Mouse (Mus musculus): ENCODE results near the gene Adora1. TPM values are rescaled to one million over a fixed set of nuclear protein-coding genes. Genes with fewer than 3 reads are reported as not detected.

Gene Adora1
- polyA plus RNA-seq, 1 experiment from 2014 or later = 15.7 TPM

GRCm38 (mm10) chr1:134222122-134223055 is 12.8 kb downstream of the Adora1 start:
- 70% methylated on average over 8 of the region's 8 CpGs for WGBS
- Histone ChIP-seq H3K27me3 (no peaks in the 10 kb centered on the region), H3K4me2 (replicated peaks) (no peak overlapping the region), H3K9ac (replicated peaks) (no peak overlapping the region), H3K4me1 (no peaks in the 10 kb centered on the region), H3K36me3 (no peaks in the 10 kb centered on the region), H3K9me3 (no peaks in the 10 kb centered on the region), H3K27ac (replicated peaks) (no peak overlapping the region), H3K4me3 (no peak overlapping the region)
- no peak for ATAC-seq (replicated peaks)

- Histone ChIP-seq H3K27ac (replicated peaks) (no peak overlapping the region), H3K4me2 (replicated peaks) (no peak overlapping the region)
- ATAC-seq (replicated peaks) = no peak
Measured at GRCm38 (mm10) chr1:134221172-134221571, 14.1 kb downstream of the Adora1 start.

DNA sequence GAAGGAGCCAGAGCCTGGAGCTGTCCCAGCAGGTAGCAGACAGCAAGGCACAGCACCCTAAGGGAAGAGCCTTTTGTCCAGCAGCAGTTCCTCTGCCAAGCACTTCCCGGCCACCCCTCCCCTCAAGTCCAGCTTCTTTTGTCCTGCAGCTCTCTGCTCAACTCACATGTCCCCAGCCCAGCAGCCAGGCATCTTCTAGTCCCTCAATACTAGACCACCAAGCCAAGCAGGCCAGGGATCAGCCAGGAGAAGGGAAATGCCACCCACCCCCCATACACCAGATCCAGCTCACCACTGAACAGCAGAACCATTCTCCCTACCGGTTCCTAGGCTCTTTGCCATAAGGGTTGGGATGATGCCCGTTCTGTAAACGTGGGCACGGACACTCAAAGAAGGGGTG is 15.6 kb downstream of the Adora1 start:
- 57% methylated on average over 5 of the region's 5 CpGs for WGBS
- Histone ChIP-seq H3K4me3 (no peak overlapping the region), H3K27ac (replicated peaks) (no peak overlapping the region), H3K36me3 (no peaks in the 10 kb centered on the region), H3K4me2 (replicated peaks) (no peak overlapping the region), H3K4me1 (peaks cover 15% of the 10 kb centered on the region), H3K9ac (replicated peaks) (no peak overlapping the region), H3K27me3 (no peaks in the 10 kb centered on the region), H3K9me3 (no peaks in the 10 kb centered on the region)
- no peak for ATAC-seq (replicated peaks)

More at GRCm38 (mm10) chr1:134221172-134221571, 14.1 kb downstream of the Adora1 start:
- H3K9me3 ChIP-seq = no peaks in the 10 kb centered on the region
- peaks cover 7% of the 10 kb centered on the region for H3K4me1 ChIP-seq
- H3K27me3 ChIP-seq = no peaks in the 10 kb centered on the region
- H3K36me3 ChIP-seq = no peaks in the 10 kb centered on the region
- H3K4me3 ChIP-seq = no peak overlapping the region
- 96% methylated on average over 1 of the region's 1 CpGs for WGBS
- no peak overlapping the region for H3K9ac ChIP-seq (replicated peaks)

- peaks cover 15% of the 10 kb centered on the region for H3K4me1 ChIP-seq
- no peak overlapping the region for H3K4me2 ChIP-seq (replicated peaks)
- H3K27ac ChIP-seq (replicated peaks) = no peak overlapping the region
- no peaks in the 10 kb centered on the region for H3K36me3 ChIP-seq
- H3K9ac ChIP-seq (replicated peaks) = no peak overlapping the region
- WGBS = 81% methylated on average over 3 of the region's 3 CpGs
- H3K27me3 ChIP-seq = no peaks in the 10 kb centered on the region
- no peak for ATAC-seq (replicated peaks)
- no peak overlapping the region for H3K4me3 ChIP-seq
- H3K9me3 ChIP-seq = no peaks in the 10 kb centered on the region
Measured at GRCm38 (mm10) chr1:134217942-134218341, 17.3 kb downstream of the Adora1 start.

DNA sequence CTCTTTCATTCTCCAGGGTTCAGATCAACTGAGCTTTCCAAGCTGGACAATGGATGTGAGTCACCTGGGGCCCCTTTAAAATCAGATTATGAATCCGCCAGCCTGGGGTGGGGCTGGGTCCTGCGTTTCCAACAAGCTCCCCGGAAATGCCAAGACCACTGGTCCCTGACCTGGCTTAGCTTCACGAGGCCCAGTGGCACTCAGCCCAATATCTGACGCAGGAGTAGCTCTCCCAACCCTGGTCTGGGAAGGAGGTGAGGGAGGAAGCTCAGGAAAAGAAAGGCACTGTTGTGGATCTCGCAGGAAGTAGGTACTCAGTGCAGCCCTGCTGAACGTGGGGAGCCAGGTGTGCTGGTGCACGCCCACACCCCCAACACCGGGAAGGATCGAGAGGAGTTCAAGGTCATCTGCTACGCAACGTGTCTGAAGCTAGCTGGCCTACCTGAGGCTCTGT is 18.2 kb downstream of the Adora1 start:
- Histone ChIP-seq H3K27me3 (no peaks in the 10 kb centered on the region), H3K36me3 (no peaks in the 10 kb centered on the region), H3K4me2 (replicated peaks) (no peak overlapping the region), H3K9me3 (no peaks in the 10 kb centered on the region), H3K27ac (replicated peaks) (no peak overlapping the region), H3K9ac (replicated peaks) (no peak overlapping the region), H3K4me3 (no peak overlapping the region), H3K4me1 (peaks cover 18% of the 10 kb centered on the region)
- no peak for ATAC-seq (replicated peaks)
- 65% methylated on average over 12 of the region's 12 CpGs for WGBS

DNA sequence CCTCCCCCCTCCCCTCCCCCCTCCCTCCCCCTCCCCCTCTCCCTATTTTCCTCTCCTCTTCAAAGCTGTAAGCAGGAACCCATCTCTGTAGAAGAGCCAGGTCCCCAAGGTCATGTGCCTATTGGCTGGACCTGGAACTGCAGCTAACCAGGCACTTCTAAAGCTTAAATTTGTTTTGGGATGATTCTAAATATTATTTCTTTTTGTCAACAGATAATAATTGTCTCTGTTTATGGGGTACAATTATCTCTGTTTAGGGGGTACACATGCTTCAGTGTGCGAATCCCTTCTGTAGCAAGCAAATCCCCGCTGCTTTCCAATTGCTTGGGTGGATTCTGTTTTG is 18.6 kb downstream of the Adora1 start:
- H3K4me2 ChIP-seq (replicated peaks) = no peak overlapping the region
- H3K4me3 ChIP-seq = no peak overlapping the region
- H3K9ac ChIP-seq (replicated peaks) = no peak overlapping the region
- H3K4me1 ChIP-seq = peaks cover 20% of the 10 kb centered on the region
- H3K27me3 ChIP-seq = no peaks in the 10 kb centered on the region
- H3K9me3 ChIP-seq = no peaks in the 10 kb centered on the region
- no peak overlapping the region for H3K27ac ChIP-seq (replicated peaks)
- WGBS = 85% methylated on average over 2 of the region's 2 CpGs
- ATAC-seq (replicated peaks) = no peak
- no peaks in the 10 kb centered on the region for H3K36me3 ChIP-seq

GRCm38 (mm10) chr1:134215751-134216628 is 19.2 kb downstream of the Adora1 start:
- no peak overlapping the region for H3K4me3 ChIP-seq
- WGBS = 14% methylated on average over 11 of the region's 11 CpGs
- H3K9ac ChIP-seq (replicated peaks) = no peak overlapping the region
- H3K9me3 ChIP-seq = no peaks in the 10 kb centered on the region
- no peak overlapping the region for H3K4me2 ChIP-seq (replicated peaks)
- no peaks in the 10 kb centered on the region for H3K36me3 ChIP-seq
- no peak overlapping the region for H3K27ac ChIP-seq (replicated peaks)
- no peak for ATAC-seq (replicated peaks)
- H3K27me3 ChIP-seq = no peaks in the 10 kb centered on the region
- H3K4me1 ChIP-seq = peaks cover 20% of the 10 kb centered on the region

DNA sequence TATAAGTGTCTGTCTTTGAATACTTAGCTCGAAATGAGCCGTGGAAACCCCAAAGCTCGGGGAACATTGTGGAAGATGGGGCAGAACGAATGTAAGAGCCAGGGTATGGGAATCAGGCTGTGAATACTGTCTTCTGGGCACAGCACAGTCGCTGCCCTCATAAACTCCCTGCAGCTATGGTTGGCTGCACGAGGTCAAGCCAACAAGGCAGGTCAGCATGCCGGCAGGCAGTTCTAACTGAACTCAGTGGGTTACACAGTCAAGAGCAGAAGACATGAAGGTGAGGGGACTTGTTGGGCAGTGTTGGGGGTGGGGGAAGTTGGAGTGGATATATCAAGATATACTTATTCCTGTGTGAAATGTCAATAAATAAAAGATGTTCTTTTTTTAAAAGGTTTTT is 20.2 kb downstream of the Adora1 start:
- H3K4me3 ChIP-seq = no peak overlapping the region
- H3K4me1 ChIP-seq = peaks cover 20% of the 10 kb centered on the region
- no peak overlapping the region for H3K27ac ChIP-seq (replicated peaks)
- H3K27me3 ChIP-seq = no peaks in the 10 kb centered on the region
- no peak for ATAC-seq (replicated peaks)
- H3K9ac ChIP-seq (replicated peaks) = no peak overlapping the region
- H3K36me3 ChIP-seq = no peaks in the 10 kb centered on the region
- no peak overlapping the region for H3K4me2 ChIP-seq (replicated peaks)
- no peaks in the 10 kb centered on the region for H3K9me3 ChIP-seq
- WGBS = 69% methylated on average over 7 of the region's 7 CpGs

GRCm38 (mm10) chr1:134213405-134213804 is 21.8 kb downstream of the Adora1 start:
- no peak overlapping the region for H3K27ac ChIP-seq (replicated peaks)
- WGBS = 77% methylated on average over 7 of the region's 7 CpGs
- no peak for ATAC-seq (replicated peaks)
- H3K36me3 ChIP-seq = no peaks in the 10 kb centered on the region
- no peak overlapping the region for H3K9ac ChIP-seq (replicated peaks)
- H3K4me1 ChIP-seq = peaks cover 20% of the 10 kb centered on the region
- no peak overlapping the region for H3K4me3 ChIP-seq
- no peak overlapping the region for H3K4me2 ChIP-seq (replicated peaks)
- no peaks in the 10 kb centered on the region for H3K9me3 ChIP-seq
- no peaks in the 10 kb centered on the region for H3K27me3 ChIP-seq

- no peak for ATAC-seq (replicated peaks)
- Histone ChIP-seq H3K27ac (replicated peaks) (no peak overlapping the region), H3K9ac (replicated peaks) (no peak overlapping the region), H3K27me3 (no peaks in the 10 kb centered on the region), H3K4me2 (replicated peaks) (no peak overlapping the region), H3K36me3 (no peaks in the 10 kb centered on the region), H3K4me1 (peaks cover 20% of the 10 kb centered on the region), H3K9me3 (no peaks in the 10 kb centered on the region), H3K4me3 (no peak overlapping the region)
- 75% methylated on average over 6 of the region's 6 CpGs for WGBS
Measured at GRCm38 (mm10) chr1:134212351-134212750, 22.9 kb downstream of the Adora1 start.

DNA sequence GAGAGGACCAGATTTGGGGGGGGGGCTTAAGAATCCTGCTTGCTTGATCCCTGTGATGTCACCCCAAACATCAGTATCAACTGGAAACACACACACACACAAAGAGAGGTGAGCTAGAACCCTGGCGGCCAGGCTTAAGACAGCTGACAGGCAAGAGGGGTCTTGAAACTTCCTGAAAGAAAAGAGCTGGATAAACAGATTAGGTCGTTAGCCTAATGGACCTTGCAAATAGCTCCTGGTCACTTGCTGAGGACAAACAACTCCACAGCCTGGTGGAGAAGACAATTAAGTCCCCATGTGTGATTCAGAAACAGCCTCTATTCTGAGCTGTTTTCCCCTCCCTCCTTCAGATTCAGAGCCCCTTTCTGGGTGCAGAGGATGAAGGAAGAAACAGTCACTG is 23.6 kb downstream of the Adora1 start:
- Histone ChIP-seq H3K4me1 (peaks cover 14% of the 10 kb centered on the region), H3K27me3 (no peaks in the 10 kb centered on the region), H3K4me2 (replicated peaks) (no peak overlapping the region), H3K27ac (replicated peaks) (no peak overlapping the region), H3K4me3 (no peak overlapping the region), H3K36me3 (no peaks in the 10 kb centered on the region), H3K9me3 (no peaks in the 10 kb centered on the region), H3K9ac (replicated peaks) (no peak overlapping the region)
- ATAC-seq (replicated peaks) = no peak
- WGBS = 3% methylated on average over 2 of the region's 2 CpGs

GRCm38 (mm10) chr1:134211043-134211442 is 24.2 kb downstream of the Adora1 start:
- Histone ChIP-seq H3K4me3 (no peak overlapping the region), H3K36me3 (no peaks in the 10 kb centered on the region), H3K27ac (replicated peaks) (no peak overlapping the region), H3K27me3 (no peaks in the 10 kb centered on the region), H3K4me2 (replicated peaks) (no peak overlapping the region), H3K9me3 (no peaks in the 10 kb centered on the region), H3K4me1 (peaks cover 12% of the 10 kb centered on the region), H3K9ac (replicated peaks) (no peak overlapping the region)
- no peak for ATAC-seq (replicated peaks)
- WGBS = 74% methylated on average over 6 of the region's 6 CpGs

Measured in forebrain, embryonic 15.5 days (tissue).